Mouse (Mus musculus) kidney, adult 9 months (tissue): Measurements from ENCODE around the gene Fnip1.
"Not testable (repeated sequence)": the region's sequence is repeated elsewhere in the genome, so short reads cannot be mapped to it uniquely, and the experiment has no call there.

Experiments used
- DNase-seq: peaks from one replicate; pipeline ENCODE4 v3.0.0; 2022

Fnip1 gene

GRCm38 (mm10) chr11:54437823-54438337, at the start of gene Fnip1:
Gene Fnip1 (plus strand): TSS chr11:54438199.
- peak; percentile 95 for DNase-seq

- DNase-seq: no peak
Measured at GRCm38 (mm10) chr11:54390386-54390785, 47.6 kb upstream of the Fnip1 start.

GRCm38 (mm10) chr11:54391326-54391725, 46.7 kb upstream of the Fnip1 start:
- no peak for DNase-seq

- no peak for DNase-seq
Measured at GRCm38 (mm10) chr11:54396686-54397085, 41.3 kb upstream of the Fnip1 start.

GRCm38 (mm10) chr11:54398058-54398457, 39.9 kb upstream of the Fnip1 start:
- DNase-seq: no peak

GRCm38 (mm10) chr11:54400803-54401202, 37.2 kb upstream of the Fnip1 start:
- DNase-seq: not testable (repeated sequence)

GRCm38 (mm10) chr11:54404885-54405284, 33.1 kb upstream of the Fnip1 start:
- DNase-seq: no peak

GRCm38 (mm10) chr11:54406930-54407546, 31.0 kb upstream of the Fnip1 start:
- no peak for DNase-seq

GRCm38 (mm10) chr11:54410612-54411011, 27.4 kb upstream of the Fnip1 start:
- DNase-seq: no peak

GRCm38 (mm10) chr11:54413017-54413416, 25.0 kb upstream of the Fnip1 start:
- DNase-seq: no peak

GRCm38 (mm10) chr11:54423007-54423406, 15.0 kb upstream of the Fnip1 start:
- DNase-seq: no peak

- DNase-seq: no peak
Measured at GRCm38 (mm10) chr11:54426267-54426666, 11.7 kb upstream of the Fnip1 start.

- no peak for DNase-seq
Measured at GRCm38 (mm10) chr11:54427138-54427537, 10.9 kb upstream of the Fnip1 start.

- DNase-seq: no peak
Measured at GRCm38 (mm10) chr11:54427695-54428352, 10.2 kb upstream of the Fnip1 start.

- DNase-seq: no peak
Measured at GRCm38 (mm10) chr11:54429224-54429623, 8.8 kb upstream of the Fnip1 start.

- DNase-seq: no peak
Measured at GRCm38 (mm10) chr11:54435797-54436196, 2.2 kb upstream of the Fnip1 start.

GRCm38 (mm10) chr11:54437310-54437822, 633 bp upstream of the Fnip1 start:
- no peak for DNase-seq

- peak; percentile 53 for DNase-seq
Measured at GRCm38 (mm10) chr11:54438366-54438781, 375 bp downstream of the Fnip1 start.

GRCm38 (mm10) chr11:54438991-54439690, 1.1 kb downstream of the Fnip1 start:
- DNase-seq: peak; percentile 29

GRCm38 (mm10) chr11:54439691-54440029, 1.7 kb downstream of the Fnip1 start:
- no peak for DNase-seq

- not testable (repeated sequence) for DNase-seq
Measured at GRCm38 (mm10) chr11:54450757-54451156, 12.8 kb downstream of the Fnip1 start.

- no peak for DNase-seq
Measured at GRCm38 (mm10) chr11:54454516-54454915, 16.5 kb downstream of the Fnip1 start.

GRCm38 (mm10) chr11:54456875-54457274, 18.9 kb downstream of the Fnip1 start:
- no peak for DNase-seq

- DNase-seq: no peak
Measured at GRCm38 (mm10) chr11:54458168-54458567, 20.2 kb downstream of the Fnip1 start.
